Mouse (Mus musculus) forebrain, embryonic 15.5 days (tissue): ENCODE measurements around the gene Slc41a2. TPM values are rescaled to one million over a fixed set of nuclear protein-coding genes. Genes with fewer than 3 reads are reported as not detected.
"Not testable (repeated sequence)": the region's sequence is repeated elsewhere in the genome, so short reads cannot be mapped to it uniquely, and the experiment has no call there.

Experiments
- ATAC-seq: fragments of 200-750 bp; cut with Nextera tagmentation; replicated peaks from 2 replicates; pipeline ENCODE4 v1.8.0; 2017; ENCODE audit warnings: mild to moderate bottlenecking, moderate TSS enrichment, moderate library complexity
- H3K27ac ChIP-seq: fragments of 300-500 bp; sonication (generic); replicated peaks from 2 replicates; pipeline ENCODE4 v1.5.1; 2015; ENCODE audit warnings: mild to moderate bottlenecking, inconsistent platforms
- H3K27me3 ChIP-seq: fragments of 300-500 bp; sonication (generic); 2 replicates; pipeline ENCODE4 v1.6.1; 2015; ENCODE audit warnings: inconsistent platforms
- H3K36me3 ChIP-seq: fragments of 300-500 bp; sonication (generic); 2 replicates; pipeline ENCODE4 v1.6.1; 2015; ENCODE audit warnings: mild to moderate bottlenecking, inconsistent platforms
- H3K4me1 ChIP-seq: fragments of 300-500 bp; sonication (generic); 2 replicates; pipeline ENCODE4 v1.6.1; 2015; ENCODE audit warnings: inconsistent platforms
- H3K4me2 ChIP-seq: fragments of 300-500 bp; sonication (generic); replicated peaks from 2 replicates; pipeline ENCODE4 v1.6.1; 2015; ENCODE audit warnings: mild to moderate bottlenecking, inconsistent platforms
- H3K4me3 ChIP-seq: fragments of 300-500 bp; sonication (generic); 2 replicates; pipeline ENCODE4 v1.5.1; 2015; ENCODE audit warnings: mild to moderate bottlenecking, inconsistent platforms
- H3K9ac ChIP-seq: fragments of 300-500 bp; sonication (generic); replicated peaks from 2 replicates; pipeline ENCODE4 v1.6.1; 2015; ENCODE audit warnings: mild to moderate bottlenecking, inconsistent platforms
- H3K9me3 ChIP-seq: fragments of 300-500 bp; sonication (generic); 2 replicates; pipeline ENCODE4 v1.6.1; 2016; ENCODE audit warnings: inconsistent platforms
- WGBS: fragments of 180-500 bp; shearing (Covaris S2); methylation state at CpG from one replicate; pipeline ENCODE4 v1.1.7; 2015; ENCODE audit warnings: mixed read lengths; 5-methylcytosine and 5-hydroxymethylcytosine counted together
- polyA plus RNA-seq: library from polyadenylated mRNA; unstranded; fragments of >200 nt; fragmentation: Nextera tagmentation; extraction: Ambion mirVana; gene quantifications from 2 replicates; pipeline ENCODE4 v1.2.1, GENCODE M21; 2015

Gene Slc41a2
- 4.0 and 4.4 TPM in 2 replicates for polyA plus RNA-seq

DNA sequence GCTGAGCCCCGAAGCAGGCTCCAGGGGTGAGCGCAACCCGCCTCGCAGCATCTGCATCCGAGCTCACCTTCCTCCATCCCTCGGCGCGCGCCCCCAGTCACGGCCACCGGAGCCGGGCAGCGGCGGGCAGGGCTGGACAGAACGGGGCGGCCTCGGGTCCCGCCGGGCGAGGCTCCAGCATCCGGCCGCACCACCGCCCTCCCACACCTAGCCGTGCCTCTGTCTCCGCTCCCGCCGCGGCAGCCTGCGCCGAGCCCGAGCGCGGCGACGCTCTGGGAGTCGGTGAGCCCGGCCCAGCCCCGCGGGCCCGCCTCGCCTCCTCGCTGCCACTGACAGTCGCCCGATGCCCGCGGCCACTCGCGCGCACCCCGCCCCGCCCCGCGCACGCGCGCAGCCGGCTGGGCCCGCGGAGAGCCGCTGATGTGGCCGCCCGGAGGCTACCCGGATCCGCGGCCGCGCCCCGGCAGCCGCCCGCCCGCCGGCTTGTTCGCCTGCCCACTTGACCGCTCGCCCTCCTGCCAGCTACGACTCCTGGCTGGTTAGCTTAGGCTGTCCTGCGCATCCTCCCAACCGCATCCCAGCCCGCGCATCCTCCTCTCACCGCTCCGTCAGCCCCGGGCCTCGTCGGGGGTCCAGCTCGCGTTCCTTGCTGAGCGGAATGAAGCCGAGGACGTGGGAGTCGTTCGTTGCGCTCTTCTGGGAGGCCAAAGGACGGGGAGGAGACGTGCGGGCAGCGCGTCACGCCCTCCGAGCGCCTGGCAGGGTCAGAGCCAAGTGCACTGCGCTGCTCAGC lies at the start of gene Slc41a2:
Slc41a2 (minus strand) TSS at position 724 of the 793 bp plus-strand sequence.
- Histone ChIP-seq H3K27ac (peak within 1 kb of the TSS; percentile 68), H3K9me3 (no peaks in the 10 kb centered on the region), H3K4me1 (peaks cover 12% of the 10 kb centered on the region), H3K4me3 (peak within 1 kb of the TSS; percentile 72), H3K4me2 (peak within 1 kb of the TSS; percentile 95), H3K36me3 (no peaks in the 10 kb centered on the region), H3K27me3 (peaks cover 15% of the 10 kb centered on the region; the same call in 1 of the 2 replicates), H3K9ac (peak within 1 kb of the TSS; percentile 90)
- ATAC-seq = peak; percentile 92
- WGBS = under 1% methylated on average over 101 of the region's 102 CpGs

DNA sequence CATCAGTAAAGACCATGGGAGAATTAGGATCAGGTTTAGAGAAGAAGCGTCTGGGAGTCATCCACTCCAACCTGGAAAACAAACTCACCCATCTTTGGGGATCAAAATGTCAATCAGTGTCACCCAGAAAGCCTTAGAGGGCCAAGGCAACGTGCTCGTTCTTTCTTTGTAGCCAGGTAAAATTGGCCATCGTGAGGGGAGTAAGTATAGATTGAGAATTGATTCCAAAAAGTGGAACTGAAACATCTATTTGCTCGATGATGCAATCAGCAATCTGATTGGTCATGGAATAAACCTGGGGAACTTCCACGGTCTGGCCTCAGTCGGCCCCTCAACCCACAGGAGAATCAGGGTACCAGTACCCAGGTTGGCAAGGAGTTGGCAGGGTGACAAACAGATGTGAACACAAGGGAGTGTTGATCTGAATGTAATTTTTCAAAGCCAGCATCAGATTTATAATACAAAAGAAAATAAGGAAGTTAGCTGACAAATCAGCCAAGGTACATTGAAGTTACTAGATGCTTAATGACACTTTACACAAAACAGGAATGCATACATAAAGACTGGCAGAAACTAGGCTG lies 47.7 kb upstream of the Slc41a2 start:
- Histone ChIP-seq H3K4me2 (no peak overlapping the region), H3K4me3 (no peak overlapping the region), H3K9me3 (no peaks in the 10 kb centered on the region), H3K4me1 (no peaks in the 10 kb centered on the region), H3K27ac (no peak overlapping the region), H3K27me3 (no peaks in the 10 kb centered on the region), H3K36me3 (no peaks in the 10 kb centered on the region), H3K9ac (no peak overlapping the region)
- 96% methylated on average over 7 of the region's 7 CpGs for WGBS
- ATAC-seq = no peak

DNA sequence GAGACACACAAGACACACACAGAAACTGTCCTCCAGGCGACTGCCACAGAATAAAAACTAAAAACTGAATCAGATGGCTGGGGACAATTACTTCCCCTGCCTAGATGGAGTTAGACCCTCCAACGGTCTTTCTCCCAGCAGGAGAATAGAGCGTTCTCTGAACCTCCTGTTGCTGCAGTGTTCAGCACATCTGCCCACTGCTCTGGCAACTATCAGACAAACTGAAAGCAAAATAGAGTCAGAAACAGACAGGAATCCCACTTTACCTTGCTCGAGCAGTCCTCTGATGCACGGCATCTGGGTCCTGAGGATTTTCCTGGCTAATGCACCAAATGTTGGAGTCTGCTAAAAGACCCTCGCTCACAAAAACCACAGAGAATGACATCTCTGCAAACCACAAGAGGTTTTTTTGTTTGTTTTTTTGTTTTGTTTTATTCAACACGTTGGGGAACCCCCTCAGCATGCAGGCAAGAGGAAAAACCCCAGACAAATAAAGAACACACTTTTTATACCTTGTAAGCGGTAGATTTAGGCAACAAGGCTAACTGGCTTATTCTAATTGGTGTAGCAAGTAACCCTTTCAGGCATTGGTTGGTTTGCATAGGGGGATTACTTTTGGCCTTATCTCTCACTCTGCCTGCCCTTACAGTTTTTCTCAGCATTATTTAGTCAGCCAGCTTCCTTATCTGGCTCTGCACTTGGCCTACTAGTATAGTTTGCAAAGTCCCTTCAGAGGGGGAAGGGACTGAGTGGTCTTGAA lies 47.0 kb upstream of the Slc41a2 start:
- ATAC-seq = no peak
- H3K36me3 ChIP-seq = no peaks in the 10 kb centered on the region
- H3K4me3 ChIP-seq = no peak overlapping the region
- H3K4me2 ChIP-seq = no peak overlapping the region
- no peaks in the 10 kb centered on the region for H3K4me1 ChIP-seq
- 88% methylated on average over 8 of the region's 8 CpGs for WGBS
- no peaks in the 10 kb centered on the region for H3K9me3 ChIP-seq
- no peak overlapping the region for H3K9ac ChIP-seq
- no peak overlapping the region for H3K27ac ChIP-seq
- no peaks in the 10 kb centered on the region for H3K27me3 ChIP-seq

DNA sequence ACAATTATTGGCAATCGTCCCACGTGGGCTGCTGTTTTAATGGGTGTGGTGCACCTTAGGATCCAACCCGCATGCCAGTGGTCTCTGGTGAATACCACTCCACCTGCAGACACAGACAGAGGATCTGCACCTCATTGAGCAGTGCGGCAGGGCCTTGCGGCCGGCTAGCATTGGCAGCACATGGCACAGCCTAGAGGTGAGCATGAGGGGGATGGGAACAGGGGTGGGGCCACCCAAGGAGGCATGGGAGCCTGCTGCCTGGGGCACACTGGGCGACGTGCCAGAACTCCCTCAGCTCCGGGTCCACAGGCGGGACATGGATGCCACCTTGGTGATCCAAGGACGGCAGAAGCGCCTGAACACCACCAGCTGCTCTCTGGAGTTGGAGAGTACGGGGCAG lies 46.2 kb upstream of the Slc41a2 start:
- no peak overlapping the region for H3K4me2 ChIP-seq
- H3K4me3 ChIP-seq = no peak overlapping the region
- H3K27ac ChIP-seq = no peak overlapping the region
- no peaks in the 10 kb centered on the region for H3K36me3 ChIP-seq
- H3K4me1 ChIP-seq = no peaks in the 10 kb centered on the region
- no peak overlapping the region for H3K9ac ChIP-seq
- no peaks in the 10 kb centered on the region for H3K9me3 ChIP-seq
- ATAC-seq = no peak
- H3K27me3 ChIP-seq = no peaks in the 10 kb centered on the region
- WGBS = 83% methylated on average over 13 of the region's 13 CpGs

DNA sequence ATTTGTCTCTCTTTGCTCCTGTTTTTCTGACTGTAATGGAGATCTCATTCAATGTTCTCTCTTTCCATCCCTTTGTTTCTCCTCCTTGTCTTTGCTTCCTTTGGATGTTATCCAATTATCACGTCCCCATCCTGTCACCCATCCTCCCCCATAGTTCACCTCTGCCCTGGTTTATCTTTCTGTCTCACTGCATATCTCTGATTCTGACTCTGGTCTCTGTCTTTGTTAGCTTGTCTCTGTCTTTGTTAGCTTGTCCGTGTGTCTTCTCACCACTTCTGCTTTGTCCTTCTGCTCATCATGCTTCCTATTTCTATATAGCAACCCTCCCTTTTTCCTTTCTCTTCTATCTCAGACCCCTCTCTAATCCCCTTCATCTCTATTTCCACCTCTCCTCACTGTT lies 45.3 kb upstream of the Slc41a2 start:
- Histone ChIP-seq H3K9ac (no peak overlapping the region), H3K4me3 (no peak overlapping the region), H3K4me1 (no peaks in the 10 kb centered on the region), H3K9me3 (no peaks in the 10 kb centered on the region), H3K27ac (no peak overlapping the region), H3K4me2 (no peak overlapping the region), H3K36me3 (no peaks in the 10 kb centered on the region), H3K27me3 (no peaks in the 10 kb centered on the region)
- no peak for ATAC-seq
- 83% methylated on average over 2 of the region's 2 CpGs for WGBS

DNA sequence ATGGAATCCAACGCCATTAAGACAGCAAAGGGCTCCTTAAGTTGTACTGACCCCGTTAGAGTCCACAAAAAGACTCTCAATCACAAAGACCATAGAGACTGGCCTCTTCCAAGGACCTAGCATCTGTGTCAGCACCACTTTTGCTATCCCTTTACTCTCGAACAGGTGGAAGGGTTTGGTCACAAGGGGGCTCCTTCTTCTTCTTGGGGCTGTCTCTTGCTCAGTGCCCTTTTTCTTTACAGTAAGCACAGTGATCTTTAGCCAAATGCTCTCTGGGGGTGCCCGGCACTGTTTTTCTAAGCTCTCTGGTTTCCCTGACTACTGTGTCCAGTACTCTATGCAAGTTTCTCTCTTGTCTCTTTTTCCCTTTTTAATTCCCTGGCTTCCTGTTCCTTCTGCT lies 44.8 kb upstream of the Slc41a2 start:
- Histone ChIP-seq H3K9ac (no peak overlapping the region), H3K27me3 (no peaks in the 10 kb centered on the region), H3K4me2 (no peak overlapping the region), H3K27ac (no peak overlapping the region), H3K4me3 (no peak overlapping the region), H3K36me3 (no peaks in the 10 kb centered on the region), H3K4me1 (no peaks in the 10 kb centered on the region), H3K9me3 (no peaks in the 10 kb centered on the region)
- 83% methylated on average over 4 of the region's 4 CpGs for WGBS
- ATAC-seq = no peak

DNA sequence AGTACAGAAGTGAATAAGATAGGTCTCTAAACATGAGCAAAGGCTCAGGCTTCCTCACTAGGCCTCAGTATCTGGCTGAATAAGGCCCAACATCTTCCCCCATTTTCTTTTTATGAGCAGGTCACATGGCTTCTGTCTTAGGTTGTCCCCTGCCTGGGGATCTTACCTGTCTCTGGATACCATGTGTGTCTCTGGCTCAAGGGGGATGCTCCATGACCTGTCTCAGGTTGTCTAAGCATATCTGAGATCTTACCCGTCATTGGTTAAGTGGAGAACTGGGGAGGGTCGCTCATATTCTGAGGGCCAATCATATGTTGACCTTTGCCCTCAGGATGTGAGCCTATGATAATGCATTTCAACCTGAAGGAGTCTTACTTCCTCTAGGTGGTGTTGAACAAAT lies 42.8 kb upstream of the Slc41a2 start:
- no peaks in the 10 kb centered on the region for H3K36me3 ChIP-seq
- no peaks in the 10 kb centered on the region for H3K9me3 ChIP-seq
- H3K4me2 ChIP-seq = no peak overlapping the region
- H3K27ac ChIP-seq = no peak overlapping the region
- no peak overlapping the region for H3K4me3 ChIP-seq
- WGBS = 96% methylated on average over 2 of the region's 2 CpGs
- no peaks in the 10 kb centered on the region for H3K4me1 ChIP-seq
- H3K27me3 ChIP-seq = no peaks in the 10 kb centered on the region
- ATAC-seq = no peak
- H3K9ac ChIP-seq = no peak overlapping the region

DNA sequence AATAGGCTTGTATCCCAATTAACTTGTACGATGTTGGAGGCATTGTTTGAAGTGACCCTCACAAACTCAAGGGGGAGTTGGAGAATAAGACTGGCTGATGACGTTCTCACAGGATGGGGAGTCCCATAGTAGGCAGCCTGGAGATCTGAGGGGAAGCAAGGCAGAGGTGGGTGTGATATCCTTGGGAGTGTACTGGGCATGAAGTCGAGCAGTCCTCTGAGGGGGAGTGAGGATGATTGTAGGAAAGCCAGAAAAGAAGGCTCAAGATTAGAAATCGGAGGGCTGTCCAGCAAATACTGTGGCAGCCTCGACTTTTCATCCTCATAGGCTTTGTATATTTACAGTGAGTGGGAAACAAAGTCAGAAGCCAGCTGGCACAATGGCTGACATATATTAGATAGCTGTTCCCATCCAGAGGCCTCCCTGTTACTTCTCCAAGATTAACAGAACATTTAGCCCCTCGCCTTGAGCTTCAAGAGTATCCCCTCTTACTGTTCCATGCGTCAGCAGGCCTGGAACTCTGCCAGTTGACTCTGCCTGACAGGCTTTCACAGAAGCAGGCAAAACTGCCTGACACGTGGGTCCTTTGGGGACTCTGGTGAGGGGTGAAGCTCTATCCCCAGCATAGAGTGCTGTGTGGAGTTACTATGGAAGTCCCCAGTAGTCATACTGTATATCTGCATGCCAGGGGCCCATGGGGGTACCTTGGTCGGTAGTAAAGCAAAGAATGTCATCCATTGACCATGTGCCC lies 40.6 kb upstream of the Slc41a2 start:
- ATAC-seq = no peak
- H3K27me3 ChIP-seq = no peaks in the 10 kb centered on the region
- WGBS = 74% methylated on average over 9 of the region's 9 CpGs
- H3K4me3 ChIP-seq = no peak overlapping the region
- H3K4me1 ChIP-seq = no peaks in the 10 kb centered on the region
- H3K36me3 ChIP-seq = peaks cover 15% of the 10 kb centered on the region
- no peak overlapping the region for H3K27ac ChIP-seq
- H3K4me2 ChIP-seq = no peak overlapping the region
- no peak overlapping the region for H3K9ac ChIP-seq
- H3K9me3 ChIP-seq = no peaks in the 10 kb centered on the region

DNA sequence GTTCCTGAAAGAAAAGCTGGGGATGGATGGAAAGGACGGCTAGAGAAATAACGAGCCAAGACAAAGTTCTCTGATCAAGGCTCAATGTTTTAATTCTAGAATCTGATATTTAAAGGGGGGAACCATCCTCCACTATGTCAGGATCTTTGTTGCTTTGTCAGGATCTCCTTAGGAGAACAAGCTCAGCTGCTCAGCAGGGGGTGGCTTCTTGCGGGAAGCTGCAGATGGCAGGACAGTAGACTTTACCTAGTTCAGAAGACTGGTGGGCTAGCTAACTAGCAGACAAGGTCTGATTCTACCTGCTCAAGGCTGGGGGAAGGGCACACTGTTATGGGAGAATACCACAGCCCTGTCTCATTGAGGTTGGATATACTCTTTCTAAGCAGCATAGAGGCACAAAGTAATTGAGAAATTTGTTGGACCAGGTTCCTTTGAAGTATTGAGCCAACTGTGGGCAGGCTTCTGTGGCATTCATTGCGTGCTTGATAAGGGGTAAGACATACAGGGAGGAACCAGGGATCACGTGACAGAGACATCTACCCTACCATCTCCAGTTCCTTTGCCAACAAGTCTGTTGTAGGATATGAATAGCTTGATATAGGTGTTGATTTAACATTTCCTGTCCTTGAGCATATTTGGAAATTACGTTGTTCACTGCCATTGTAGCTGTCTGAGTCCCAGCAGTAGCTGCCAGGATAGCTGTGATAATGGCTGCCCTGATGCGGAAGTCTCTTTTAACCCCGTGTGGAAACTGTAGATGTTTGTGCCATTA lies 39.4 kb upstream of the Slc41a2 start:
- Histone ChIP-seq H3K4me1 (no peaks in the 10 kb centered on the region), H3K27me3 (no peaks in the 10 kb centered on the region), H3K4me3 (no peak overlapping the region), H3K9me3 (no peaks in the 10 kb centered on the region), H3K9ac (no peak overlapping the region), H3K36me3 (peaks cover 16% of the 10 kb centered on the region), H3K27ac (no peak overlapping the region), H3K4me2 (no peak overlapping the region)
- 83% methylated on average over 8 of the region's 8 CpGs for WGBS
- no peak for ATAC-seq

DNA sequence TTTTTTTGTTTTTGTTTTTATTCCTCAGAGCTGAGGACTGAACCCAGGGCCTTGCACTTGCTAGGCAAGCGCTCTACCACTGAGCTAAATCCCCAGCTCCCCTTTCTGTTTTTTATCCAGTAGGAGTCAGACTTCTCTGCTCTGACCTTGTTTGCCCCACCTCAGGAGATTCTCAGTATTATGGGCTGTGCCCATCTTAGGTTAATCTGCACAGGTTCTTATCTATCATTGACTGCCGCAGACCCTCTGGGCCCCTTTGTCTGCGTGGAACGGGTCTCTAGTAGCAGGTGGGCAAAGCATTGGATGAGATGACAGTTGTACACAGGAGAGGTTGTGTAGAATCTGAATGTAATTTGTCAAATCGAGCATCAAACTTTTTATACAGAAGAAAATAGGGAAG lies 37.8 kb upstream of the Slc41a2 start:
- 97% methylated on average over 5 of the region's 5 CpGs for WGBS
- not testable (repeated sequence) for H3K27ac ChIP-seq, H3K4me1 ChIP-seq, H3K4me2 ChIP-seq, H3K9me3 ChIP-seq, ATAC-seq, H3K27me3 ChIP-seq, H3K9ac ChIP-seq, H3K4me3 ChIP-seq
- peaks cover 31% of the 10 kb centered on the region for H3K36me3 ChIP-seq

DNA sequence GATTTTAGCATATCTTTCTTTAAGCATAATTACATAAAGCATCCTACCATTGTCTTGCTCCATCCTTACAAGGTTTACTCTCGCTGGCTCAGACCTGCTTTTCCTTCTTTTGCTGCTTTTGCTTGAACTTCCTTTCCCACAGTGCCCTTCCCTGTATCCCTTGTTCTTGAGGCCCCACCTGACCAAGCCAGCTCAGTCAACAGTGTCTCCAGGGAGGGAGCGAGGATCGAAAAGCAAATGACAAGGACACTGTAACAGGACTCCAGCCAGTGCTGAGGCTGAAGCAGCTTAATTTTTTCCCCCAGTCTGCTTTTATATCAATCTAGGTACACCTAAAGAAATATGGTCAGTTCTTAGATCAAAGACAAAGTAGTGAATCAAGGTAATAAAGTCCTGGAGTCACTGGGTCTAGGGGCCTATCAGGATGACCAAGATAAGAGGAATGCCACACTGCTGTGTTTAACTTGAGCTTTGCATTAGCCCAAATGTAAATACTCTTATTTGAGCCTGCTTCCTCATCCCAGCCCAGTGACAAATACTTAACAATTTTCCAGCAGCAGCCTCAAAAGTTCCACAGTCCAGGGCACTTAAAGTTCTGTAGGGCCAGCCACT lies 36.5 kb upstream of the Slc41a2 start:
- ATAC-seq = no peak
- H3K4me2 ChIP-seq = no peak overlapping the region
- H3K27me3 ChIP-seq = no peaks in the 10 kb centered on the region
- H3K4me1 ChIP-seq = no peaks in the 10 kb centered on the region
- H3K9me3 ChIP-seq = no peaks in the 10 kb centered on the region
- WGBS = 93% methylated on average over 3 of the region's 3 CpGs
- H3K27ac ChIP-seq = no peak overlapping the region
- H3K9ac ChIP-seq = no peak overlapping the region
- H3K36me3 ChIP-seq = peaks cover 38% of the 10 kb centered on the region
- no peak overlapping the region for H3K4me3 ChIP-seq
